Mouse (Mus musculus): ENCODE measurements at regions not wholly inside any gene's neighbourhood (a gene's known extent, or its start where the extent isn't known, plus 50 kb on each side); places are given as distances from the start of the nearest gene placed in this dataset.
"Not testable (repeated sequence)": the region's sequence is repeated elsewhere in the genome, so short reads cannot be mapped to it uniquely, and the experiment has no call there.

DNA sequence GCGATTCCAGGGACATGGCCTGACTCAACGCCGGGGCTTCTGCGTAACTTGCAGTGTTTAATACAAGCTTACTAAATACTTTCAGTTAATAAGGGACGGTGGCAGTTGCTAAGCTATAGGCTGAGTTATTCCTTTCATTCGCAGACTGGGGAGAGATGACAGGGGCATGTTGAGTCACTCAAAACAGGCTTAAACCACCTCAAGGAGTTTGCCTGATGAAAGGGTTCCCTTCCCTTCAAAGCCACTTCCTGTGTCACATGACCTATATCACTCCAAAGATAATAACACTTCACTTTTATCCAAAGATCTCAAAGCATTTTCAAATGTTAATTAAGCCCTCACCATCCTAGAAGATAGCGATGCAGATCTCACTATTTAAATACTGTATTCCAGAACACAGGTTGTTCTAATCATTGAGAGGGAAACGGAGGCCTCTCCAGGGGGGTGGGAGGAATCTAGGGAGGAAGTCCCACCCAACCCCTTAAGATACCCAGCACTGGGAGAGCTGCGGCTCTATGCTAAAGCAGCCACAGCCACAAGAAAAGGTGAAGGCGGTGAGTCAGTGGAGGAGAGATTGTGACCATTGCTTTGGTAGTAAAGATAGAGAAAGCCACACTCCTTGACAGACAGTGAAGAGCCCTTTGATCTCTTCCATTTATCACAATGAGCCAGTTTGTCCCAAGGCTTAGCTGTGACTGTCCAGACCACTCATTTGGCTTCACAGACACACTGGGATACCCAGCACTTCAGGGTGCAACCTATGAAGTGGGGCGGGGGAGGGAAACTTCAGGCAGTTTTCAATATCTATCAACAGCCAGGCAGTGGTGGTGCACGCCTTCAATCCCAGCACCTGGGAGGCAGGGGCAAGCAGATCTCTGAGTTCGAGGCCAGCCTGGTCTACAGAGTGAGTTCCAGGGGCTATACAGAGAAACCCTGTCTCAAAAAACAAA, 182.0 kb upstream of the Cdkn3 start:
- Histone ChIP-seq H3K27ac (peak overlapping the region; percentile 62), H3K4me3 (no peak overlapping the region), H3K4me2 (peak overlapping the region; percentile 34), H3K4me1 (peaks cover 45% of the 10 kb centered on the region), H3K9me3 (replicated peaks) (no peaks in the 10 kb centered on the region), H3K36me3 (no peaks in the 10 kb centered on the region), H3K9ac (peak overlapping the region; percentile 34; the same call in 1 of the 2 replicates), H3K27me3 (replicated peaks) (peaks cover 5% of the 10 kb centered on the region)
- WGBS (ENCODE audit: insufficient replicate concordance), result 35% methylated on average over 13 of the region's 13 CpGs
- ATAC-seq, result peak; percentile 77

DNA sequence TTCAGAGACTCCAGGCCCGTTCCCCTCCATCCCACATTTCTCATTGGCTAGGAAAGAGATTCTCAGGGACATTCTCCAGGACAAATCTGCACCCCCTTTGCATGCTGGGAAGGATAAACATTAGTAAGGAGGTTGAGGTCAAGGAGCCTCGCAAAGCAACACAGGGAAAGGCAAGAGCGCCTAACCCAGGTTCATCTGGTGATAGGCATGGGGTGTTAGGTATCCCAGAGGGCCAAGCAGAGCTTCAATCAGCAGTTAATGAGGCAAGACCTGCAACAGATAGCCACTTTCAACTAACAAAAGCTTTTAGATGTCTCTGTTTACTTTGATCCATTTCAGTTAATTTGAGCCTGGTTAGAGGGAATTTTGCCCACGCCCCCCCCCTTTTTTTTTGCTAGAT, 184.5 kb upstream of the Cdkn3 start:
- Histone ChIP-seq H3K4me2 (no peak overlapping the region), H3K4me3 (no peak overlapping the region), H3K9ac (no peak overlapping the region), H3K36me3 (no peaks in the 10 kb centered on the region), H3K4me1 (peaks cover 60% of the 10 kb centered on the region), H3K27ac (0 out of 2 replicates have a peak overlapping the region, but pooled peaks have one; percentile 7), H3K9me3 (replicated peaks) (no peaks in the 10 kb centered on the region), H3K27me3 (replicated peaks) (no peaks in the 10 kb centered on the region; the same call in 1 of the 2 replicates)
- 74% methylated on average over 4 of the region's 4 CpGs for WGBS (ENCODE audit: insufficient replicate concordance)
- ATAC-seq, result no peak

- H3K9me3 ChIP-seq (replicated peaks), result no peaks in the 10 kb centered on the region
- WGBS (ENCODE audit: insufficient replicate concordance), result 76% methylated on average over 3 of the region's 3 CpGs
- ATAC-seq, result no peak
- H3K4me2 ChIP-seq, result no peak overlapping the region
- H3K36me3 ChIP-seq, result no peaks in the 10 kb centered on the region
- no peaks in the 10 kb centered on the region; the same call in 1 of the 2 replicates for H3K27me3 ChIP-seq (replicated peaks)
- no peak overlapping the region for H3K9ac ChIP-seq
- H3K4me3 ChIP-seq, result no peak overlapping the region
- H3K27ac ChIP-seq, result 0 out of 2 replicates have a peak overlapping the region, but pooled peaks have one; percentile 7
- H3K4me1 ChIP-seq, result peaks cover 60% of the 10 kb centered on the region
Observed at GRCm38 (mm10) chr14:46575414-46575813, 184.9 kb upstream of the Cdkn3 start.

- ATAC-seq, result peak; percentile 97
- peaks cover 69% of the 10 kb centered on the region for H3K4me1 ChIP-seq
- H3K27me3 ChIP-seq (replicated peaks), result no peaks in the 10 kb centered on the region; the same call in 1 of the 2 replicates
- WGBS (ENCODE audit: insufficient replicate concordance), result 15% methylated on average over 6 of the region's 6 CpGs
- H3K36me3 ChIP-seq, result no peaks in the 10 kb centered on the region
- peak overlapping the region; percentile 17; the same call in 1 of the 2 replicates for H3K9ac ChIP-seq
- no peaks in the 10 kb centered on the region for H3K9me3 ChIP-seq (replicated peaks)
- peak overlapping the region; percentile 82 for H3K27ac ChIP-seq
- H3K4me2 ChIP-seq, result peak overlapping the region; percentile 44
- H3K4me3 ChIP-seq, result no peak overlapping the region
Observed at GRCm38 (mm10) chr14:46573401-46573800, 182.9 kb upstream of the Bmp4 start.

DNA sequence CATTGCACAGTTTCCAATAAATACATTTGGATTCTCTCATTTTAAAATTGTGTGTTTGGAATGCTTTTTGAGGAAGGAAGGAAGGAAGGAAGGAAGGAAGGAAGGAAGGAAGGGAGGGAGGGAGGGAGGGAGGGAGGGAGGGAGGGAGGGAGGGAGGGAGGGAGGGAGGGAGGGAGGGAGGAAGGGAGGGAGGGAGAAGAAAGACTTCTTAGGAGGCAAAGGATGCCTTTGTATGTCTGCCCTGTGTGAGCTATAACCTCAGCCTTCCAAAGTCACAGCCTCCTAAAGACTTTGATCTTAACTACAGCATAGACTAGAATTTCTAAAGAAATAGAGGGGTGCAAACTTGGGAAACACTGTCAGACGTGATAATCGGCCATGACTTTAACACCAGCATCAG, 182.5 kb upstream of the Bmp4 start:
- Histone ChIP-seq H3K4me2 (peak overlapping the region; percentile 44), H3K9ac (peak overlapping the region; percentile 17; the same call in 1 of the 2 replicates), H3K27ac (peak overlapping the region; percentile 82), H3K4me1 (peaks cover 69% of the 10 kb centered on the region)
- not testable (repeated sequence) for H3K9me3 ChIP-seq (replicated peaks); H3K36me3 ChIP-seq; H3K27me3 ChIP-seq (replicated peaks); H3K4me3 ChIP-seq
- 57% methylated on average over 2 of the region's 2 CpGs for WGBS (ENCODE audit: insufficient replicate concordance)
- ATAC-seq, result peak; percentile 46

DNA sequence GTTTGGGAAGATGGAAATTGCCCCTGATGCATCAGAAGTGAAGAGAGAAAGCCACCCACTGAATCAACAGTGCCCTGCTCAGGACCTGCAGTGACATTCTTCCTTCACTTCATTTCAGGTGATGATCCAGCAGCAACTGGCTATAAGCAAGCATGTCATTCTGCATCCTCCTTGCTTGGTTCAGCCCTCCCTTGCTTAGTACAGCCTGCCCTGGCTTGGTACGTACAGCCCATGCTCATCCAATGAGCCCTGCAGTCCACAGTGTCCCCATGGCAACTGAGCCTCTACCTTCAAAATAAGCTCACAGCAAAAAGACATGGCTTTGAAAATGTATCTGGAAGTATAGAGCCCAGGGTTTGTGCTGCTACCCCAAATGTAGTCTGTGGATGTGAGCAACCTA, 181.4 kb upstream of the Bmp4 start:
- no peaks in the 10 kb centered on the region for H3K36me3 ChIP-seq
- no peaks in the 10 kb centered on the region; the same call in 1 of the 2 replicates for H3K27me3 ChIP-seq (replicated peaks)
- no peak overlapping the region for H3K4me2 ChIP-seq
- peaks cover 67% of the 10 kb centered on the region for H3K4me1 ChIP-seq
- no peaks in the 10 kb centered on the region for H3K9me3 ChIP-seq (replicated peaks)
- ATAC-seq, result no peak
- H3K4me3 ChIP-seq, result no peak overlapping the region
- H3K9ac ChIP-seq, result no peak overlapping the region
- 94% methylated on average over 1 of the region's 1 CpGs for WGBS (ENCODE audit: insufficient replicate concordance)
- H3K27ac ChIP-seq, result peak overlapping the region; percentile 63

GRCm38 (mm10) chr14:46569273-46569672, 178.8 kb upstream of the Bmp4 start:
- H3K4me1 ChIP-seq, result peaks cover 68% of the 10 kb centered on the region
- H3K9ac ChIP-seq, result no peak overlapping the region
- no peak overlapping the region for H3K27ac ChIP-seq
- H3K4me2 ChIP-seq, result no peak overlapping the region
- no peak overlapping the region for H3K4me3 ChIP-seq
- no peak for ATAC-seq
- no peaks in the 10 kb centered on the region for H3K36me3 ChIP-seq
- WGBS (ENCODE audit: insufficient replicate concordance), result 56% methylated on average over 8 of the region's 8 CpGs
- H3K27me3 ChIP-seq (replicated peaks), result no peaks in the 10 kb centered on the region; the same call in 1 of the 2 replicates
- H3K9me3 ChIP-seq (replicated peaks), result no peaks in the 10 kb centered on the region

DNA sequence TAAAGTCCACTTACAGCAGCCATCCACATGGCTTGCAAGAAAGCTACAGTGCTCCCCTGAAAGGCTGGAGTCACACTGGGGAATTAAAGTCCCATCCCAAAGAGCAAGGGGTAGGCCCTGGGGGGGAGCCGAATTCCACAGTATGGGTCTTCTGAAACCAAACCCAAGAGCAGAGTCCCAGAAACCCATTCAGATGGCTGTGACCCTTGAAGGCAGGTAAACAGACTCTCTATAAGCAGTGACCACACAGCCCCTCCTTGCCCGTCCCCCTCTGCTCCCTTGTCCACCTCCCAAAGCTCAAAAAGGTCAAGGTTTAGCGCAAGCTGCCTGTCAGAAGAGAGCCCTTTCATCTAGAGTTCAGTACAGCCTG, 176.9 kb upstream of the Bmp4 start:
- Histone ChIP-seq H3K9me3 (replicated peaks) (no peaks in the 10 kb centered on the region), H3K4me2 (no peak overlapping the region), H3K27ac (no peak overlapping the region), H3K27me3 (replicated peaks) (no peaks in the 10 kb centered on the region; the same call in 1 of the 2 replicates), H3K9ac (no peak overlapping the region), H3K4me1 (peaks cover 52% of the 10 kb centered on the region), H3K4me3 (no peak overlapping the region), H3K36me3 (no peaks in the 10 kb centered on the region)
- WGBS (ENCODE audit: insufficient replicate concordance), result 57% methylated on average over 3 of the region's 3 CpGs
- 0 out of 2 replicates have a peak, but pooled peaks have one; percentile 30 for ATAC-seq

GRCm38 (mm10) chr14:46566681-46567410, 176.4 kb upstream of the Bmp4 start:
- no peak for ATAC-seq
- H3K36me3 ChIP-seq, result no peaks in the 10 kb centered on the region
- H3K9me3 ChIP-seq (replicated peaks), result no peaks in the 10 kb centered on the region
- H3K9ac ChIP-seq, result no peak overlapping the region
- peaks cover 53% of the 10 kb centered on the region for H3K4me1 ChIP-seq
- H3K27ac ChIP-seq, result no peak overlapping the region
- 68% methylated on average over 9 of the region's 9 CpGs for WGBS (ENCODE audit: insufficient replicate concordance)
- no peak overlapping the region for H3K4me2 ChIP-seq
- no peaks in the 10 kb centered on the region; the same call in 1 of the 2 replicates for H3K27me3 ChIP-seq (replicated peaks)
- H3K4me3 ChIP-seq, result no peak overlapping the region

DNA sequence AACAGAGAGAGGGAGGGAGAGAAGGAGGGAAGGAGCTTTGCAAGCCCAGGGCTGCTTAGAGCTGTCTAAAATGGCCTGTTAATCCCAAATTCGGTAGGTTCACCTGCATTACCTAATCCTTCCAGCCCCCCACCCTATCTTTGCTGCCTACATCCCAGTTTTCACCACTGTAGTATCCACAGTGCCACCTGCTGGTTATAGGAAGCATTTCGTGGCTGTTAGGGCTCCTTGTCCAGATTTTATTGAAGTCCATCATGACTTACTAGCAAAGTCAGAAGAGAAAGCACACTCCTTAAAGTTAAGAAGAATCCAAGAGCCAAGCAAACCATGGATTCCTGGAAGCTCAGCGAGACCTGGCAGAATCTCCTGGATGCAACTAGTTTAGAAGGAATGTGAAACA, 174.5 kb upstream of the Bmp4 start:
- Histone ChIP-seq H3K27ac (no peak overlapping the region; the same call in 1 of the 2 replicates), H3K27me3 (replicated peaks) (no peaks in the 10 kb centered on the region), H3K4me3 (no peak overlapping the region), H3K4me2 (no peak overlapping the region), H3K36me3 (no peaks in the 10 kb centered on the region), H3K9me3 (replicated peaks) (no peaks in the 10 kb centered on the region), H3K9ac (no peak overlapping the region), H3K4me1 (peaks cover 41% of the 10 kb centered on the region)
- 0 out of 2 replicates have a peak, but pooled peaks have one; percentile 27 for ATAC-seq
- WGBS (ENCODE audit: insufficient replicate concordance), result 16% methylated on average over 3 of the region's 3 CpGs

DNA sequence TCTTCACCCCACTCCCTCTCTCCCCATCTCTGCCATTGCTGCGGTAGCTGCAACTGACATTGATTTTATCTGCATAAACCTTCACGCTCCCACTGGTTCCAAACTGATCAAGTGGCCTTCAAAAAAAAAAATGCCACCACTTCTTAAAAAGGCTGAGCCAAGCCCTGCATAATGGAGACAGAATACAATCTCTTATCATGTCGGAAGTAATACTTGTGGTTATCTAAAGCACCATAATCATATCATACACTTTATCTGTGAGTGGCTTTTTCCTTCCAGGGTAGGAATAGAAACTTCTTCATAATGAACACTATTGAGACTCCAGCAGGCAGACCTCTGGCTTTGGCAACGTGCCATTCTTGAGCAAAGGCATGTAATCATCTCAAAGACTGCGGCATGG, 171.5 kb upstream of the Bmp4 start:
- peaks cover 21% of the 10 kb centered on the region for H3K4me1 ChIP-seq
- 44% methylated on average over 5 of the region's 5 CpGs for WGBS (ENCODE audit: insufficient replicate concordance)
- H3K27ac ChIP-seq, result no peak overlapping the region
- no peaks in the 10 kb centered on the region for H3K36me3 ChIP-seq
- H3K27me3 ChIP-seq (replicated peaks), result peaks cover 15% of the 10 kb centered on the region; the same call in 1 of the 2 replicates
- no peaks in the 10 kb centered on the region for H3K9me3 ChIP-seq (replicated peaks)
- no peak overlapping the region for H3K4me2 ChIP-seq
- no peak for ATAC-seq
- no peak overlapping the region for H3K9ac ChIP-seq
- no peak overlapping the region for H3K4me3 ChIP-seq

GRCm38 (mm10) chr14:46553239-46553638, 162.8 kb upstream of the Bmp4 start:
- no peak for ATAC-seq
- Histone ChIP-seq H3K27ac (no peak overlapping the region), H3K36me3 (no peaks in the 10 kb centered on the region), H3K4me1 (no peaks in the 10 kb centered on the region), H3K4me2 (no peak overlapping the region), H3K9ac (no peak overlapping the region), H3K4me3 (no peak overlapping the region), H3K9me3 (replicated peaks) (no peaks in the 10 kb centered on the region), H3K27me3 (replicated peaks) (peaks cover 14% of the 10 kb centered on the region; the same call in 1 of the 2 replicates)
- WGBS (ENCODE audit: insufficient replicate concordance), result 82% methylated on average over 2 of the region's 2 CpGs
